Mouse (Mus musculus): ENCODE measurements around the gene Il18. TPM values are rescaled to one million over a fixed set of nuclear protein-coding genes. Genes with fewer than 3 reads are reported as not detected.

Il18 gene
- polyA plus RNA-seq, 1 experiment from 2014 or later, result 0.88 TPM

- H3K27me3 ChIP-seq (ENCODE audit: control insufficient read depth, insufficient read depth, low read length), result no peaks in the 10 kb centered on the region
- H3K9ac ChIP-seq (ENCODE audit: low read length), result no peak within 1 kb of the TSS
- H3K4me2 ChIP-seq (ENCODE audit: low read depth, severe bottlenecking), result no peak within 1 kb of the TSS
- no peak within 1 kb of the TSS for H3K4me3 ChIP-seq (ENCODE audit: low read depth, low read length)
- H3K9me3 ChIP-seq (ENCODE audit: control insufficient read depth, low read length), result no peaks in the 10 kb centered on the region
- WGBS, result 86% methylated on average over 38 of the region's 38 CpGs
- no peaks in the 10 kb centered on the region for H3K4me1 ChIP-seq (ENCODE audit: control insufficient read depth, insufficient read depth, low read length)
- H3K27ac ChIP-seq (replicated peaks; ENCODE audit: low read depth, low read length), result no peak within 1 kb of the TSS
- no peak for ATAC-seq (ENCODE audit: insufficient number of reproducible peaks, low FRiP score, low TSS enrichment, low read depth)
- DNase-seq (ENCODE audit: low spot score), result no peak
- H3K36me3 ChIP-seq (ENCODE audit: control insufficient read depth, insufficient read depth, low read length), result no peaks in the 10 kb centered on the region
Observed at GRCm38 (mm10) chr9:50561145-50561917, 6.7 kb downstream of the Il18 start, which contains the start of gene Tex12. TSS of gene Tex12 (minus strand) at chr9:50561325.

GRCm38 (mm10) chr9:50561918-50562360 is 7.3 kb downstream of the Il18 start:
- H3K9ac ChIP-seq (ENCODE audit: low read length), result no peak overlapping the region
- no peak for ATAC-seq (ENCODE audit: insufficient number of reproducible peaks, low FRiP score, low TSS enrichment, low read depth)
- H3K9me3 ChIP-seq (ENCODE audit: control insufficient read depth, low read length), result no peaks in the 10 kb centered on the region
- no peak overlapping the region for H3K4me3 ChIP-seq (ENCODE audit: low read depth, low read length)
- H3K27ac ChIP-seq (replicated peaks; ENCODE audit: low read depth, low read length), result no peak overlapping the region
- H3K4me1 ChIP-seq (ENCODE audit: control insufficient read depth, insufficient read depth, low read length), result no peaks in the 10 kb centered on the region
- H3K27me3 ChIP-seq (ENCODE audit: control insufficient read depth, insufficient read depth, low read length), result no peaks in the 10 kb centered on the region
- no peak overlapping the region for H3K4me2 ChIP-seq (ENCODE audit: low read depth, severe bottlenecking)
- DNase-seq (ENCODE audit: low spot score), result no peak
- H3K36me3 ChIP-seq (ENCODE audit: control insufficient read depth, insufficient read depth, low read length), result no peaks in the 10 kb centered on the region
- 80% methylated on average over 2 of the region's 2 CpGs for WGBS

- no peak overlapping the region for H3K9ac ChIP-seq (ENCODE audit: low read length)
Observed at GRCm38 (mm10) chr9:50565173-50565572, 10.5 kb downstream of the Il18 start.

GRCm38 (mm10) chr9:50565940-50566339 is 11.3 kb downstream of the Il18 start:
- Histone ChIP-seq H3K9me3 (ENCODE audit: control insufficient read depth, low read length) (no peaks in the 10 kb centered on the region), H3K27me3 (ENCODE audit: control insufficient read depth, insufficient read depth, low read length) (no peaks in the 10 kb centered on the region), H3K9ac (ENCODE audit: low read length) (no peak overlapping the region), H3K4me3 (ENCODE audit: low read depth, low read length) (no peak overlapping the region), H3K36me3 (ENCODE audit: control insufficient read depth, insufficient read depth, low read length) (no peaks in the 10 kb centered on the region), H3K27ac (replicated peaks; ENCODE audit: low read depth, low read length) (no peak overlapping the region), H3K4me1 (ENCODE audit: control insufficient read depth, insufficient read depth, low read length) (no peaks in the 10 kb centered on the region), H3K4me2 (ENCODE audit: low read depth, severe bottlenecking) (no peak overlapping the region)
- DNase-seq (ENCODE audit: low spot score) (no peak), ATAC-seq (ENCODE audit: insufficient number of reproducible peaks, low FRiP score, low TSS enrichment, low read depth) (no peak)
- WGBS, result 88% methylated on average over 4 of the region's 4 CpGs

More at GRCm38 (mm10) chr9:50565173-50565572, 10.5 kb downstream of the Il18 start:
- Histone ChIP-seq H3K9me3 (ENCODE audit: control insufficient read depth, low read length) (no peaks in the 10 kb centered on the region), H3K36me3 (ENCODE audit: control insufficient read depth, insufficient read depth, low read length) (no peaks in the 10 kb centered on the region), H3K4me3 (ENCODE audit: low read depth, low read length) (no peak overlapping the region), H3K27me3 (ENCODE audit: control insufficient read depth, insufficient read depth, low read length) (no peaks in the 10 kb centered on the region), H3K27ac (replicated peaks; ENCODE audit: low read depth, low read length) (no peak overlapping the region), H3K4me2 (ENCODE audit: low read depth, severe bottlenecking) (no peak overlapping the region), H3K4me1 (ENCODE audit: control insufficient read depth, insufficient read depth, low read length) (no peaks in the 10 kb centered on the region)
- WGBS, result 84% methylated on average over 7 of the region's 7 CpGs
- no peak for ATAC-seq (ENCODE audit: insufficient number of reproducible peaks, low FRiP score, low TSS enrichment, low read depth)
- DNase-seq (ENCODE audit: low spot score), result no peak

- H3K9ac ChIP-seq (ENCODE audit: low read length), result no peak overlapping the region
- 86% methylated on average over 4 of the region's 4 CpGs for WGBS
- H3K9me3 ChIP-seq (ENCODE audit: control insufficient read depth, low read length), result no peaks in the 10 kb centered on the region
- ATAC-seq (ENCODE audit: insufficient number of reproducible peaks, low FRiP score, low TSS enrichment, low read depth) (no peak), DNase-seq (ENCODE audit: low spot score) (no peak)
- no peak overlapping the region for H3K27ac ChIP-seq (replicated peaks; ENCODE audit: low read depth, low read length)
- no peak overlapping the region for H3K4me3 ChIP-seq (ENCODE audit: low read depth, low read length)
- H3K36me3 ChIP-seq (ENCODE audit: control insufficient read depth, insufficient read depth, low read length), result no peaks in the 10 kb centered on the region
- H3K27me3 ChIP-seq (ENCODE audit: control insufficient read depth, insufficient read depth, low read length), result no peaks in the 10 kb centered on the region
- H3K4me2 ChIP-seq (ENCODE audit: low read depth, severe bottlenecking), result no peak overlapping the region
- no peaks in the 10 kb centered on the region for H3K4me1 ChIP-seq (ENCODE audit: control insufficient read depth, insufficient read depth, low read length)
Observed at GRCm38 (mm10) chr9:50567372-50567771, 12.7 kb downstream of the Il18 start.

GRCm38 (mm10) chr9:50567881-50568280 is 13.3 kb downstream of the Il18 start:
- no peaks in the 10 kb centered on the region for H3K9me3 ChIP-seq (ENCODE audit: control insufficient read depth, low read length)
- 84% methylated on average over 2 of the region's 2 CpGs for WGBS

GRCm38 (mm10) chr9:50569599-50570525 is 15.2 kb downstream of the Il18 start:
- DNase-seq (ENCODE audit: low spot score), result no peak
- Histone ChIP-seq H3K27me3 (ENCODE audit: control insufficient read depth, insufficient read depth, low read length) (no peaks in the 10 kb centered on the region), H3K9ac (ENCODE audit: low read length) (no peak overlapping the region), H3K9me3 (ENCODE audit: control insufficient read depth, low read length) (no peaks in the 10 kb centered on the region), H3K36me3 (ENCODE audit: control insufficient read depth, insufficient read depth, low read length) (no peaks in the 10 kb centered on the region), H3K4me3 (ENCODE audit: low read depth, low read length) (no peak overlapping the region), H3K4me2 (ENCODE audit: low read depth, severe bottlenecking) (no peak overlapping the region), H3K4me1 (ENCODE audit: control insufficient read depth, insufficient read depth, low read length) (no peaks in the 10 kb centered on the region), H3K27ac (replicated peaks; ENCODE audit: low read depth, low read length) (no peak overlapping the region)
- no peak for ATAC-seq (ENCODE audit: insufficient number of reproducible peaks, low FRiP score, low TSS enrichment, low read depth)
- WGBS, result 76% methylated on average over 10 of the region's 10 CpGs

More at GRCm38 (mm10) chr9:50567881-50568280, 13.3 kb downstream of the Il18 start:
- H3K27ac ChIP-seq (replicated peaks; ENCODE audit: low read depth, low read length), result no peak overlapping the region
- H3K36me3 ChIP-seq (ENCODE audit: control insufficient read depth, insufficient read depth, low read length), result no peaks in the 10 kb centered on the region
- no peaks in the 10 kb centered on the region for H3K27me3 ChIP-seq (ENCODE audit: control insufficient read depth, insufficient read depth, low read length)
- ATAC-seq (ENCODE audit: insufficient number of reproducible peaks, low FRiP score, low TSS enrichment, low read depth) (no peak), DNase-seq (ENCODE audit: low spot score) (no peak)
- H3K9ac ChIP-seq (ENCODE audit: low read length), result no peak overlapping the region
- H3K4me3 ChIP-seq (ENCODE audit: low read depth, low read length), result no peak overlapping the region
- no peaks in the 10 kb centered on the region for H3K4me1 ChIP-seq (ENCODE audit: control insufficient read depth, insufficient read depth, low read length)
- H3K4me2 ChIP-seq (ENCODE audit: low read depth, severe bottlenecking), result no peak overlapping the region

- no peak overlapping the region for H3K27ac ChIP-seq (replicated peaks; ENCODE audit: low read depth, low read length)
- WGBS, result 34% methylated on average over 4 of the region's 4 CpGs
- DNase-seq (ENCODE audit: low spot score) (peak; percentile 14), ATAC-seq (ENCODE audit: insufficient number of reproducible peaks, low FRiP score, low TSS enrichment, low read depth) (no peak)
- no peaks in the 10 kb centered on the region for H3K27me3 ChIP-seq (ENCODE audit: control insufficient read depth, insufficient read depth, low read length)
- no peak overlapping the region for H3K9ac ChIP-seq (ENCODE audit: low read length)
- no peaks in the 10 kb centered on the region for H3K36me3 ChIP-seq (ENCODE audit: control insufficient read depth, insufficient read depth, low read length)
- no peaks in the 10 kb centered on the region for H3K9me3 ChIP-seq (ENCODE audit: control insufficient read depth, low read length)
- no peak overlapping the region for H3K4me2 ChIP-seq (ENCODE audit: low read depth, severe bottlenecking)
- no peak overlapping the region for H3K4me3 ChIP-seq (ENCODE audit: low read depth, low read length)
- H3K4me1 ChIP-seq (ENCODE audit: control insufficient read depth, insufficient read depth, low read length), result no peaks in the 10 kb centered on the region
Observed at GRCm38 (mm10) chr9:50580370-50580769, 25.7 kb downstream of the Il18 start.
